Mouse (Mus musculus): ENCODE results near the gene Clec4d.

Clec4d gene

GRCm38 (mm10) chr6:123308033-123308432, 46.1 kb downstream of the Clec4d start, which contains the start of gene Vmn2r19:
Vmn2r19 (plus strand) TSS chr6:123308333.
- no peak for DNase-seq (ENCODE audit: low read depth, low spot score)

Measured in skeletal muscle tissue, adult 2 months (tissue).